Comparison of ENCODE assay signal across 8 mouse cellular contexts in genomic region chr3:89390111-89390515, GRCm38 (mm10). TPM values are rescaled to one million over a fixed set of nuclear protein-coding genes. Genes with fewer than 3 reads are reported as not detected.
DNase-seq lines count a peak whose midpoint lies in the region; ATAC-seq and TF ChIP-seq lines count a peak whose summit lies in the region.

No protein-coding gene starts in this region.

- no peak for TF ChIP-seq CTCF in kidney, adult 2 months (conservative IDR thresholded peaks at IDR 0.05; ENCODE audit: insufficient read depth, insufficient read length, low read depth, low read length)

- H3K27ac ChIP-seq in embryonic facial prominence, embryonic 10.5 days (replicated peaks) = no peak overlapping the region
- peak overlapping the region; percentile 2; the same call in 1 of the 2 replicates for H3K27ac ChIP-seq in kidney, adult 2 months (ENCODE audit: insufficient read depth, low read depth, low read length)
- H3K27ac ChIP-seq in stomach, embryonic 14.5 days (ENCODE audit: low read length) = peak overlapping the region; percentile 66; the same call in 1 of the 2 replicates

- H3K9me3 ChIP-seq in megakaryocyte, embryonic 14.5 days = no peaks in the 10 kb centered on the region
- no peaks in the 10 kb centered on the region for H3K9me3 ChIP-seq in embryonic facial prominence, embryonic 10.5 days
- no peaks in the 10 kb centered on the region for H3K9me3 ChIP-seq in stomach, embryonic 14.5 days (ENCODE audit: control insufficient read depth, low read depth, low read length)

- peaks cover 46% of the 10 kb centered on the region for H3K36me3 ChIP-seq in megakaryocyte, embryonic 14.5 days (replicated peaks; ENCODE audit: low read length)
- no peaks in the 10 kb centered on the region for H3K36me3 ChIP-seq in embryonic facial prominence, embryonic 10.5 days (replicated peaks)
- H3K36me3 ChIP-seq in kidney, adult 2 months (ENCODE audit: control insufficient read depth, insufficient read depth, low read length) = no peaks in the 10 kb centered on the region
- H3K36me3 ChIP-seq in stomach, embryonic 14.5 days (ENCODE audit: control insufficient read depth, insufficient read depth, low read length) = no peaks in the 10 kb centered on the region

- peaks cover 74% of the 10 kb centered on the region for H3K4me1 ChIP-seq in megakaryocyte, embryonic 14.5 days
- H3K4me1 ChIP-seq in embryonic facial prominence, embryonic 10.5 days = peaks cover 92% of the 10 kb centered on the region
- peaks cover 35% of the 10 kb centered on the region for H3K4me1 ChIP-seq in kidney, adult 2 months (ENCODE audit: control insufficient read depth, insufficient read depth, low read length)
- H3K4me1 ChIP-seq in stomach, embryonic 14.5 days (ENCODE audit: control insufficient read depth, insufficient read depth, low read length) = peaks cover 40% of the 10 kb centered on the region

- 74% methylated on average over 5 of the region's 5 CpGs for WGBS in embryonic facial prominence, embryonic 10.5 days
- WGBS in kidney, adult 2 months = 4% methylated on average over 5 of the region's 5 CpGs
- WGBS in stomach, embryonic 14.5 days = 23% methylated on average over 2 of the region's 5 CpGs

- peaks cover 2% of the 10 kb centered on the region for H3K27me3 ChIP-seq in megakaryocyte, embryonic 14.5 days (replicated peaks)
- peaks cover 71% of the 10 kb centered on the region for H3K27me3 ChIP-seq in embryonic facial prominence, embryonic 10.5 days (replicated peaks; ENCODE audit: low read depth, poor library complexity, severe bottlenecking)
- H3K27me3 ChIP-seq in kidney, adult 2 months (replicated peaks; ENCODE audit: control insufficient read depth, insufficient read depth, low read length) = no peaks in the 10 kb centered on the region
- no peaks in the 10 kb centered on the region for H3K27me3 ChIP-seq in stomach, embryonic 14.5 days (ENCODE audit: control insufficient read depth, insufficient read depth, low read length)

- no peak for TF ChIP-seq POLR2A in kidney, adult 2 months (IDR thresholded peaks at IDR 0.05; ENCODE audit: low read depth, low read length)

- no peak for ATAC-seq in megakaryocyte, adult 5-6 weeks (ENCODE audit: poor library complexity, severe bottlenecking)
- ATAC-seq in stomach, embryonic 14.5 days (ENCODE audit: insufficient number of reproducible peaks, insufficient read depth, low FRiP score, low read depth) = no peak

- H3K9ac ChIP-seq in stomach, embryonic 14.5 days (replicated peaks; ENCODE audit: low read depth, low read length) = no peak overlapping the region

- H3K4me2 ChIP-seq in stomach, embryonic 14.5 days (replicated peaks; ENCODE audit: low read depth, low read length) = peak overlapping the region; percentile 97

- H3K4me3 ChIP-seq in megakaryocyte, embryonic 14.5 days (replicated peaks) = peak overlapping the region; percentile 69
- H3K4me3 ChIP-seq in embryonic facial prominence, embryonic 10.5 days = peak overlapping the region; percentile 13; the same call in 1 of the 2 replicates
- no peak overlapping the region for H3K4me3 ChIP-seq in kidney, adult 2 months (ENCODE audit: insufficient read depth, low read depth, low read length)
- no peak overlapping the region for H3K4me3 ChIP-seq in stomach, embryonic 14.5 days (ENCODE audit: low read depth, low read length)

- DNase-seq in adrenal gland, adult 2 months = peak; percentile 92
- DNase-seq in embryonic facial prominence, embryonic 10.5 days (ENCODE audit: low spot score) = no peak
- peak; percentile 56 for DNase-seq in kidney, adult 2 months
- no peak for DNase-seq in layer of hippocampus, adult 18-20 months (ENCODE audit: low spot score in 2 of 2)
- no peak for DNase-seq in thymus, postnatal 0 days (ENCODE audit: low spot score)

RNA-seq across cellular contexts. Expression of gene Zbtb7b, which starts 4.5 kb away (rescaled TPM):
- 76.2 and 120 TPM in 2 replicates for polyA plus RNA-seq in megakaryocyte, embryonic 14.5 days (2012; ENCODE audit: insufficient read depth, low replicate concordance)
- total RNA-seq in megakaryocyte, adult 5-6 weeks (2015) = 38.9 and 41.1 TPM in 2 replicates
- 63.8 and 71.3 TPM in 2 replicates for total RNA-seq in megakaryocyte, adult 5-6 weeks (2017)
- total RNA-seq in adrenal gland, adult 2 months (2021) = 100 to 1,000 TPM in 1 of 2 experiments, 10 to 100 TPM in 1; 84.0 to 102 TPM
- polyA plus RNA-seq in adrenal gland, adult 2 months (2012; rRNA removed) = 117 and 121 TPM in 2 replicates
- 0.98 and 1.2 TPM in 2 replicates for polyA plus RNA-seq in embryonic facial prominence, embryonic 10.5 days (2016; fragmentation: Nextera tagmentation; extraction: Ambion mirVana)
- polyA plus RNA-seq in kidney, adult 2 months (2012; rRNA removed) = 54.3 and 58.8 TPM in 2 replicates
- polyA plus RNA-seq in stomach, embryonic 14.5 days (2014; fragmentation: Nextera tagmentation; extraction: Ambion mirVana) = 4.5 and 5.7 TPM in 2 replicates
- 10 to 100 TPM; 12.1 to 16.8 TPM for total RNA-seq in layer of hippocampus, adult 18-20 months (2021)
- 4.1 and 4.6 TPM in 2 replicates for polyA plus RNA-seq in thymus, postnatal 0 days (2015; fragmentation: Nextera tagmentation; extraction: Ambion mirVana)

RNA-seq across cellular contexts. Expression of gene Lenep, which starts 12.5 kb away (rescaled TPM):
- polyA plus RNA-seq in megakaryocyte, embryonic 14.5 days (2012; ENCODE audit: insufficient read depth, low replicate concordance) = 0.31 and 0.95 TPM in 2 replicates
- total RNA-seq in megakaryocyte, adult 5-6 weeks (2015) = 1.6 and 2.3 TPM in 2 replicates
- total RNA-seq in megakaryocyte, adult 5-6 weeks (2017) = 0.37 and 0.44 TPM in 2 replicates
- total RNA-seq in adrenal gland, adult 2 months (2021) = 1 to 10 TPM; 1.7 to 1.8 TPM
- 0.58 TPM in 1 of 2 replicates, not detected in the other for polyA plus RNA-seq in adrenal gland, adult 2 months (2012; rRNA removed)
- polyA plus RNA-seq in embryonic facial prominence, embryonic 10.5 days (2016; fragmentation: Nextera tagmentation; extraction: Ambion mirVana) = 0.74 TPM in 1 of 2 replicates, not detected in the other
- polyA plus RNA-seq in kidney, adult 2 months (2012; rRNA removed) = 0.15 TPM in 1 of 2 replicates, not detected in the other
- 0.55 TPM in 1 of 2 replicates, not detected in the other for polyA plus RNA-seq in stomach, embryonic 14.5 days (2014; fragmentation: Nextera tagmentation; extraction: Ambion mirVana)
- total RNA-seq in layer of hippocampus, adult 18-20 months (2021) = 1 to 10 TPM; 2.5 to 4.4 TPM
- not detected in 2 replicates for polyA plus RNA-seq in thymus, postnatal 0 days (2015; fragmentation: Nextera tagmentation; extraction: Ambion mirVana)

RNA-seq across cellular contexts. Expression of gene Flad1, which starts 21.6 kb away (rescaled TPM):
- polyA plus RNA-seq in megakaryocyte, embryonic 14.5 days (2012; ENCODE audit: insufficient read depth, low replicate concordance) = 23.1 and 23.4 TPM in 2 replicates
- total RNA-seq in megakaryocyte, adult 5-6 weeks (2015) = 9.7 and 11.6 TPM in 2 replicates
- total RNA-seq in megakaryocyte, adult 5-6 weeks (2017) = 10.8 and 11.8 TPM in 2 replicates
- total RNA-seq in adrenal gland, adult 2 months (2021) = 10 to 100 TPM; 32.2 to 50.7 TPM
- polyA plus RNA-seq in adrenal gland, adult 2 months (2012; rRNA removed) = 33.2 and 45.2 TPM in 2 replicates
- polyA plus RNA-seq in embryonic facial prominence, embryonic 10.5 days (2016; fragmentation: Nextera tagmentation; extraction: Ambion mirVana) = 25.3 and 28.2 TPM in 2 replicates
- polyA plus RNA-seq in kidney, adult 2 months (2012; rRNA removed) = 54.6 and 56.7 TPM in 2 replicates
- polyA plus RNA-seq in stomach, embryonic 14.5 days (2014; fragmentation: Nextera tagmentation; extraction: Ambion mirVana) = 22.3 and 24.5 TPM in 2 replicates
- 10 to 100 TPM; 39.8 to 39.9 TPM for total RNA-seq in layer of hippocampus, adult 18-20 months (2021)
- polyA plus RNA-seq in thymus, postnatal 0 days (2015; fragmentation: Nextera tagmentation; extraction: Ambion mirVana) = 29.5 and 32.6 TPM in 2 replicates

RNA-seq across cellular contexts. Expression of gene Dcst1, which starts 25.1 kb away (rescaled TPM):
- polyA plus RNA-seq in megakaryocyte, embryonic 14.5 days (2012; ENCODE audit: insufficient read depth, low replicate concordance) = not detected in 2 replicates
- 0.14 TPM in 1 of 2 replicates, not detected in the other for total RNA-seq in megakaryocyte, adult 5-6 weeks (2015)
- total RNA-seq in megakaryocyte, adult 5-6 weeks (2017) = not detected in 2 replicates
- under 1 TPM in 1 of 2 experiments, not detected in 1; 0.41 TPM for total RNA-seq in adrenal gland, adult 2 months (2021)
- polyA plus RNA-seq in adrenal gland, adult 2 months (2012; rRNA removed) = 0.46 and 0.53 TPM in 2 replicates
- 0.20 and 0.47 TPM in 2 replicates for polyA plus RNA-seq in embryonic facial prominence, embryonic 10.5 days (2016; fragmentation: Nextera tagmentation; extraction: Ambion mirVana)
- polyA plus RNA-seq in kidney, adult 2 months (2012; rRNA removed) = 1.8 and 2.2 TPM in 2 replicates
- polyA plus RNA-seq in stomach, embryonic 14.5 days (2014; fragmentation: Nextera tagmentation; extraction: Ambion mirVana) = 0.11 and 0.55 TPM in 2 replicates
- not detected for total RNA-seq in layer of hippocampus, adult 18-20 months (2021)
- 0.10 and 0.14 TPM in 2 replicates for polyA plus RNA-seq in thymus, postnatal 0 days (2015; fragmentation: Nextera tagmentation; extraction: Ambion mirVana)

RNA-seq across cellular contexts. Expression of gene Cks1b, which starts 28.1 kb away (rescaled TPM):
- polyA plus RNA-seq in megakaryocyte, embryonic 14.5 days (2012; ENCODE audit: insufficient read depth, low replicate concordance) = 16.4 and 53.9 TPM in 2 replicates
- total RNA-seq in megakaryocyte, adult 5-6 weeks (2015) = 157 and 174 TPM in 2 replicates
- 126 and 134 TPM in 2 replicates for total RNA-seq in megakaryocyte, adult 5-6 weeks (2017)
- total RNA-seq in adrenal gland, adult 2 months (2021) = 10 to 100 TPM; 17.3 to 21.5 TPM
- polyA plus RNA-seq in adrenal gland, adult 2 months (2012; rRNA removed) = 9.3 and 9.7 TPM in 2 replicates
- 786 and 805 TPM in 2 replicates for polyA plus RNA-seq in embryonic facial prominence, embryonic 10.5 days (2016; fragmentation: Nextera tagmentation; extraction: Ambion mirVana)
- polyA plus RNA-seq in kidney, adult 2 months (2012; rRNA removed) = 6.8 and 7.3 TPM in 2 replicates
- 470 and 503 TPM in 2 replicates for polyA plus RNA-seq in stomach, embryonic 14.5 days (2014; fragmentation: Nextera tagmentation; extraction: Ambion mirVana)
- total RNA-seq in layer of hippocampus, adult 18-20 months (2021) = 1 to 10 TPM; 2.3 to 2.4 TPM
- polyA plus RNA-seq in thymus, postnatal 0 days (2015; fragmentation: Nextera tagmentation; extraction: Ambion mirVana) = 466 and 485 TPM in 2 replicates

Comparison
In these comparisons a context has a peak if more than half of its experiments do, and no peak if none do; other contexts are left out.
1. H3K4me3 ChIP-seq: peak in megakaryocyte, embryonic 14.5 days (single experiment) and embryonic facial prominence, embryonic 10.5 days (single experiment); none in kidney, adult 2 months (single experiment) and stomach, embryonic 14.5 days (single experiment).
2. DNase-seq: peak in adrenal gland, adult 2 months (single experiment) and kidney, adult 2 months (single experiment); none in embryonic facial prominence, embryonic 10.5 days (single experiment), layer of hippocampus, adult 18-20 months (0 of 2) and thymus, postnatal 0 days (single experiment).